Mouse (Mus musculus): ENCODE data around the gene Rps15. TPM values are rescaled to one million over a fixed set of nuclear protein-coding genes. Genes with fewer than 3 reads are reported as not detected.
"Not testable (repeated sequence)": the region's sequence is repeated elsewhere in the genome, so short reads cannot be mapped to it uniquely, and the experiment has no call there.

The Rps15 gene
- polyA plus RNA-seq (2012; ENCODE audit: insufficient read depth, insufficient read length, low replicate concordance, missing spikeins), result 978 TPM in 1 of 2 replicates, not detected in the other

DNA sequence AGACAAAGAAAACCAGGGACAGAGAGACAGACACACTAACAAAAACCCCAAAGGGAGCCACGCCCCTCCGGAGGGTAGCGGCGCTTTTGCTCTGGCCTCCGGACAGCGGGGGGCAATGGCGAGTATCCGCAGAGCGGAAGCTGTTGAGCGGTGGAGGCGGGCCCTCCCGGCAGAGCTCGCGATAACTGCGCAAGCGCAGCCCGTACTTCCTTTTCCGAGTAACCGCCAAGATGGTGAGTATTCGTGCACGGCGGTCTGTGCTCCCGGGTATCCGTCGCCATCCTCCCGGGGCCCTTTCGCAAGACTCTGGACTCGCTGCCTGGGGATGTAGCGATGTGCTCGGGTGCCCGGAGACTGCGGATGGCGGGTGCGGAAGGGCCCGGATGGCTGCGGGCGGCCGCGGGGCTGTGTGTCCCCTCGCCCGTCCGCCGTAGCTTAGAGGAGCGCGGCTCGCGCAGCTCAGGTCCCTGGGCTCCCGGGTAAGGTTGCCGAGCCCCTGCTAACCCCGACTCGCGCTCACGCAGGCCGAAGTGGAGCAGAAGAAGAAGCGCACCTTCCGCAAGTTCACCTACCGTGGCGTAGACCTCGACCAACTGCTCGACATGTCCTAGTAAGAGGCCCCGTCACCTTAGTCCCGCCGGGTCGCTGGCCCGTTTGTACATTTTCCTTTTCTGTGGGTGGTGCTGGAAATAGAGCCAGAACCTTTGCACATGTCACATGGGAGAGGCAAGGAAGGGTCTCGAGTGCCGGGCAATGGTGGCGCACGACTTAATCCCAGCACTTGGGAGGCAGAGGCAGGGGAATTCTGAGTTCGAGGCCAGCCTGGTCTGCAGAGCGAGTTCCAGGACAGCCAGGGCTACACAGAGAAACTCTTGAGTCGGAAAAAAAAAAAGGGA lies at the start of gene Rps15:
TSS of gene Rps15 (plus strand) at position 203 of the 896 bp plus-strand sequence.
- TF ChIP-seq POLR2A (IDR thresholded peaks at IDR 0.05; ENCODE audit: insufficient read depth, low read depth, low read length) (peak; percentile 92), CTCF (IDR thresholded peaks at IDR 0.05; ENCODE audit: insufficient read depth, low read depth, low read length) (peak; percentile 46; the same call in 1 of the 2 replicates)
- Histone ChIP-seq H3K4me1 (ENCODE audit: control insufficient read depth, insufficient read depth, low read length) (peaks cover 31% of the 10 kb centered on the region), H3K27ac (ENCODE audit: insufficient read depth, low read depth, low read length) (peak within 1 kb of the TSS; percentile 77; the same call in 1 of the 2 replicates), H3K4me3 (ENCODE audit: insufficient read depth, low read depth, low read length) (peak within 1 kb of the TSS; percentile 91)
- under 1% methylated on average over 72 of the region's 72 CpGs for WGBS

DNA sequence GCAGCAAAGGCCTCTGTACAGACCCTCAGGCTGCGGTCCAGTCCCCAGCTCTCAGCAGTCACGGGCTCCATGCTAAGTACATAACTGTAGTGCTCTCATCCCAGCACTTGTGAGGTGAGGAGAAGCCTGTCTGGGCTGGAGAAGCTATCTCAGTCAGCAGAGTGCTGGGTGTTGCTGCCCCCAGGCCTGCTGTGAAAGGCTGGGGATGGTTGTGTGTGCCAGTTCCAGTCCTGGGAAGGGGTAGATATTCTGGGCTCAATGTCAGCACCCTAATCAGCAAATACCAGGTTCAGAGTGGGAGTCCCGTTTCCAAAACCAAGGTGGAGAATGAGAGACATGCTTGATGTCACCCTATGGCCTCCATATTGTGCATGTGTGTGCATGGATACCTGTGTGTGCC lies 49.6 kb upstream of the Rps15 start:
- H3K4me1 ChIP-seq (ENCODE audit: control insufficient read depth, insufficient read depth, low read length), result peaks cover 10% of the 10 kb centered on the region; the same call in 1 of the 2 replicates
- WGBS, result 88% methylated on average over 3 of the region's 3 CpGs
- TF ChIP-seq POLR2A (IDR thresholded peaks at IDR 0.05; ENCODE audit: insufficient read depth, low read depth, low read length) (no peak), CTCF (IDR thresholded peaks at IDR 0.05; ENCODE audit: insufficient read depth, low read depth, low read length) (no peak)
- no peak overlapping the region for H3K4me3 ChIP-seq (ENCODE audit: insufficient read depth, low read depth, low read length)
- H3K27ac ChIP-seq (ENCODE audit: insufficient read depth, low read depth, low read length), result no peak overlapping the region

- H3K27ac ChIP-seq (ENCODE audit: insufficient read depth, low read depth, low read length), result no peak overlapping the region
- peaks cover 10% of the 10 kb centered on the region; the same call in 1 of the 2 replicates for H3K4me1 ChIP-seq (ENCODE audit: control insufficient read depth, insufficient read depth, low read length)
- no peak overlapping the region for H3K4me3 ChIP-seq (ENCODE audit: insufficient read depth, low read depth, low read length)
- no peak for TF ChIP-seq POLR2A (IDR thresholded peaks at IDR 0.05; ENCODE audit: insufficient read depth, low read depth, low read length)
- 11% methylated on average over 5 of the region's 5 CpGs for WGBS
Measured at GRCm38 (mm10) chr10:80244791-80245399, 47.4 kb upstream of the Rps15 start.

DNA sequence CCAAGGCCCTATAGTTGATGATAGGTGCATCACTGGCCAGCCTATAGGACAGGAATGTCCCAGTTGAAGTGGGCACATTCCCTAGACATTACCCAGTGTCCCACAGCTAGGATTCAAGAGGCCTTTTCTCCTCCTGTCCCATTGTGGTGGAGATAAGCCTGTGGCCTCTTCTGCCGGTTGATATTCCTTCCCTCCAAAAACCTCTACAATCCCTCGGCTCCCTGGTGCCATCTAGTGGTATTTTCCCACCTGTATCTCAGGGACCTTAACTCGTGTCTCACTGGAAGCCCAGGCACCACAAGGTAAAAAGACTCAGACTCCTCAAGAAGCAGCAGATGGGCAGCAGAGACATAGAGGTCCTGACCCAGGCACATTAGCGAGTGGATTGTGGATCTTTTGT lies 46.7 kb upstream of the Rps15 start:
- H3K4me3 ChIP-seq (ENCODE audit: insufficient read depth, low read depth, low read length), result no peak overlapping the region
- peaks cover 16% of the 10 kb centered on the region; the same call in 1 of the 2 replicates for H3K4me1 ChIP-seq (ENCODE audit: control insufficient read depth, insufficient read depth, low read length)
- WGBS, result 4% methylated on average over 4 of the region's 4 CpGs
- H3K27ac ChIP-seq (ENCODE audit: insufficient read depth, low read depth, low read length), result no peak overlapping the region
- TF ChIP-seq POLR2A (IDR thresholded peaks at IDR 0.05; ENCODE audit: insufficient read depth, low read depth, low read length) (no peak), CTCF (IDR thresholded peaks at IDR 0.05; ENCODE audit: insufficient read depth, low read depth, low read length) (no peak)

- TF ChIP-seq POLR2A (IDR thresholded peaks at IDR 0.05; ENCODE audit: insufficient read depth, low read depth, low read length) (no peak), CTCF (IDR thresholded peaks at IDR 0.05; ENCODE audit: insufficient read depth, low read depth, low read length) (no peak)
- peaks cover 27% of the 10 kb centered on the region for H3K4me1 ChIP-seq (ENCODE audit: control insufficient read depth, insufficient read depth, low read length)
- no peak overlapping the region for H3K27ac ChIP-seq (ENCODE audit: insufficient read depth, low read depth, low read length)
- 20% methylated on average over 6 of the region's 6 CpGs for WGBS
- H3K4me3 ChIP-seq (ENCODE audit: insufficient read depth, low read depth, low read length), result no peak overlapping the region
Measured at GRCm38 (mm10) chr10:80247849-80248248, 44.4 kb upstream of the Rps15 start.

DNA sequence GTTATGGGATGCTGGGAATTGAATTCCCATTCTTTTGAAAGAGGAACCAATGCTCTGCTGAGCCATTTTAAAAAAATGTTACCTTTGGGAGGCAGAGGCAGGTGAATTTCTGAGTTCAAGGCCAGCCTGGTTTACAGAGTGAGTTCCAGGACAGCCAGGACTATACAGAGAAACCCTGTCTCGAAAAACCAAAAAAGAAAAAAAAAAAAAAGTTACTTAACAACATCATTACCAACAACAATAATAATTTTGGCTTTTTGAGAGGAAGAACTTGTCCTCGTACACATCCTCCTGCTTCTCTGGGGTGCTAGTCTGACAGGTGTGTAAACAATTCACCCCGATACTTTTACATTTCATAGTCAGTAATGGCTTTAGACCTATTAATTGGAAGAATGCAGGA lies 43.8 kb upstream of the Rps15 start:
- peaks cover 28% of the 10 kb centered on the region for H3K4me1 ChIP-seq (ENCODE audit: control insufficient read depth, insufficient read depth, low read length)
- H3K27ac ChIP-seq (ENCODE audit: insufficient read depth, low read depth, low read length); H3K4me3 ChIP-seq (ENCODE audit: insufficient read depth, low read depth, low read length): not testable (repeated sequence)
- 12% methylated on average over 3 of the region's 3 CpGs for WGBS

GRCm38 (mm10) chr10:80248971-80249640 lies 43.1 kb upstream of the Rps15 start, which contains the start of gene Ndufs7:
Ndufs7 (plus strand) TSS chr10:80249121.
- peak; percentile 76 for TF ChIP-seq POLR2A (IDR thresholded peaks at IDR 0.05; ENCODE audit: insufficient read depth, low read depth, low read length)
- no peak for TF ChIP-seq CTCF (IDR thresholded peaks at IDR 0.05; ENCODE audit: insufficient read depth, low read depth, low read length)
- Histone ChIP-seq H3K27ac (ENCODE audit: insufficient read depth, low read depth, low read length) (peak within 1 kb of the TSS; percentile 81), H3K4me1 (ENCODE audit: control insufficient read depth, insufficient read depth, low read length) (peaks cover 29% of the 10 kb centered on the region), H3K4me3 (ENCODE audit: insufficient read depth, low read depth, low read length) (peak within 1 kb of the TSS; percentile 67)
- WGBS, result under 1% methylated on average over 53 of the region's 53 CpGs

DNA sequence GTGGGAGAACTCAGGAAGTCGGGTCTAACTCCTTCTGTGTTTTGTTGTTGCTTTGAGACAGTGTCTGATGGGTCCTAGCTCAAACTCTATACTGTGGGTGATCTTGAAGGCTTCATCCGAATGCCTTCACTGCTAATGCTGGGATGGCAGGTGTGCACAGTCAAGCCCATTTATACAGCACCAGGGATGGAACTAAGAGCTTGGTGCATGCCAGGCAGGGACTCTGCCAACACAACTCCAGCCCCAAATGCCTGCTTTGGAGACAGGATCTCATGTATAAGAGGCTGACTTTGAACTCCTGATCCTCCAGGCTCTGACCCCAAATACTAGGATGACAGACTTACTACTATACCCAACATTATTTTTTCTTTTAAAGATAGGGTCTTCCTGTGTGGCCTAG lies 42.2 kb upstream of the Rps15 start:
- Histone ChIP-seq H3K4me1 (ENCODE audit: control insufficient read depth, insufficient read depth, low read length) (peaks cover 26% of the 10 kb centered on the region), H3K4me3 (ENCODE audit: insufficient read depth, low read depth, low read length) (peak overlapping the region; percentile 67), H3K27ac (ENCODE audit: insufficient read depth, low read depth, low read length) (no peak overlapping the region)
- 30% methylated on average over 2 of the region's 2 CpGs for WGBS
- TF ChIP-seq CTCF (IDR thresholded peaks at IDR 0.05; ENCODE audit: insufficient read depth, low read depth, low read length), result no peak
- no peak for TF ChIP-seq POLR2A (IDR thresholded peaks at IDR 0.05; ENCODE audit: insufficient read depth, low read depth, low read length)
